Mouse (Mus musculus): ENCODE data around the gene Klhl36. TPM values are rescaled to one million over a fixed set of nuclear protein-coding genes. Genes with fewer than 3 reads are reported as not detected.
A peak's percentile ranks its signal among the peaks of the same experiment; 100 is the strongest.

Klhl36 gene
- polyA plus RNA-seq, 1 experiment from 2014 or later: 12.9 TPM

DNA sequence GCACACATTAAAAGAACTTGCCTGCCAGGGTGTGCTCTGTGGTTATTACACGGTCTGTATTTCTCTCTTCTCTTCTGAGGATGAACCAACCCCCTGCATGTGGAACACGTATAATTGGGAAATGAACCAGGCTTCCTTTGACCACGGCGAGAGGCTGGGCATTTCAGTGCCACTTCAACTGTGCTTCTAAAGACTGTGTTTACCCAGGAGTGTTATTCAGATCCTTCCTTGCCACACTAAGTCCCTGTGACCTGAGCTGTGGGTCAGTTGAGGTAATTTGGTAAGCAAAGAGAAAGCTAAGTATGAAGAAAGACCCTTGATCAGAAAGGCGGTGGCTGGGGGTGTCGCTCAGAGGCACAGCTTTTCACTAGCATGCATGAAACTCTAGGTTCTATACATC lies 19.2 kb downstream of the Klhl36 start:
- Histone ChIP-seq H3K4me3 (ENCODE audit: low read depth, low read length) (no peak overlapping the region), H3K9ac (ENCODE audit: low read length) (no peak overlapping the region), H3K36me3 (ENCODE audit: control insufficient read depth, insufficient read depth, low read length) (no peaks in the 10 kb centered on the region), H3K27me3 (replicated peaks; ENCODE audit: control insufficient read depth, insufficient read depth, low read length) (no peaks in the 10 kb centered on the region), H3K27ac (ENCODE audit: low read depth) (no peak overlapping the region), H3K4me2 (ENCODE audit: low read length) (no peak overlapping the region), H3K4me1 (replicated peaks; ENCODE audit: control insufficient read depth, insufficient read depth, low read length) (peaks cover 9% of the 10 kb centered on the region), H3K9me3 (ENCODE audit: control insufficient read depth, low read length) (no peaks in the 10 kb centered on the region)
- 77% methylated on average over 6 of the region's 6 CpGs for WGBS
- no peak for DNase-seq (ENCODE audit: low spot score)
- no peak for ATAC-seq (replicated peaks; ENCODE audit: low FRiP score, low TSS enrichment, low read depth)

DNA sequence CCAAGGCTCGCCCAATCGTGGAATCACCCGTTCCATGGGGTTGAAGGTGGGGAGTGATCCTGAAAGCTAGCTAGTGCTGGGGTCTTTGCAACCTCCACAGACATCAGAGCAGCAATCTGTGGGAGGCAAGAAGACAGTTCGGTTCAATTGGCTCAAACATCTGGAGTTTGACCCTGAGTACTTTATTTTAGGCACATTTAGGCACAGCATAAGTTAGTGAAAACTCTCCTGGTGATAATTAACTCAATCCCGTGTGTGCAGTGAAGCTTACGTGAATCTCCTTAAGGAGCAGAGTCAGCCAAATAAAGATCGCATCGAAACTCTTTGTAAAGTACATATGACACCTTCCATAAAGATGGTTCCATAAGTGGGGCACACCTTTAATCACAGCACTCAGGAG lies 19.9 kb downstream of the Klhl36 start:
- DNase-seq (ENCODE audit: low spot score) (no peak), ATAC-seq (replicated peaks; ENCODE audit: low FRiP score, low TSS enrichment, low read depth) (no peak)
- 81% methylated on average over 8 of the region's 8 CpGs for WGBS
- Histone ChIP-seq H3K36me3 (ENCODE audit: control insufficient read depth, insufficient read depth, low read length) (no peaks in the 10 kb centered on the region), H3K9me3 (ENCODE audit: control insufficient read depth, low read length) (no peaks in the 10 kb centered on the region), H3K27me3 (replicated peaks; ENCODE audit: control insufficient read depth, insufficient read depth, low read length) (no peaks in the 10 kb centered on the region), H3K27ac (ENCODE audit: low read depth) (no peak overlapping the region), H3K4me1 (replicated peaks; ENCODE audit: control insufficient read depth, insufficient read depth, low read length) (peaks cover 9% of the 10 kb centered on the region), H3K4me3 (ENCODE audit: low read depth, low read length) (no peak overlapping the region), H3K4me2 (ENCODE audit: low read length) (no peak overlapping the region), H3K9ac (ENCODE audit: low read length) (no peak overlapping the region)

GRCm38 (mm10) chr8:119883281-119883680 lies 21.2 kb downstream of the Klhl36 start:
- H3K27me3 ChIP-seq (replicated peaks; ENCODE audit: control insufficient read depth, insufficient read depth, low read length): no peaks in the 10 kb centered on the region
- no peak overlapping the region for H3K4me3 ChIP-seq (ENCODE audit: low read depth, low read length)
- DNase-seq (ENCODE audit: low spot score) (no peak), ATAC-seq (replicated peaks; ENCODE audit: low FRiP score, low TSS enrichment, low read depth) (no peak)
- no peak overlapping the region for H3K4me2 ChIP-seq (ENCODE audit: low read length)
- no peak overlapping the region for H3K27ac ChIP-seq (ENCODE audit: low read depth)
- H3K36me3 ChIP-seq (ENCODE audit: control insufficient read depth, insufficient read depth, low read length): no peaks in the 10 kb centered on the region
- 89% methylated on average over 7 of the region's 7 CpGs for WGBS
- peaks cover 9% of the 10 kb centered on the region for H3K4me1 ChIP-seq (replicated peaks; ENCODE audit: control insufficient read depth, insufficient read depth, low read length)
- H3K9me3 ChIP-seq (ENCODE audit: control insufficient read depth, low read length): no peaks in the 10 kb centered on the region
- no peak overlapping the region for H3K9ac ChIP-seq (ENCODE audit: low read length)

DNA sequence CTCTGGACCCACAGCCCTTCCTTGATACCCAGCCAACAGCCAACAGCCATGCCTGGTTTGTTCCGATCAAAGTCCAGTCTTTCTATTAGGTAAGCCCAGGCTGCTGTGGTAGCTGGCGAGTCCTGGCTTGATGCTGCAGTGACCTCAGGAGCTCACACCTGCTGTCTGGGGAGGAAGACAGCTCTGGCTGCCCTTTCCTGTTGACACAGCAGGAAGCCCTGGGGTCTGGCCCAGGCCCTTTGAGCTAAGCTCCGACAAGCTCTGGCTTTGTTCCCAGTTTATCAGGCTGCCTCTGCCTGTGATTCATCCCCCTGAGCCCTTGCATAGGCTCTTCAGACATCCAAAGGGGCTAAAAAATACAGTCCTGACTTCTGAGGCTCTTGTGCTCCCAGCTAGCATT lies 23.5 kb downstream of the Klhl36 start:
- H3K4me1 ChIP-seq (replicated peaks; ENCODE audit: control insufficient read depth, insufficient read depth, low read length): peaks cover 9% of the 10 kb centered on the region
- peak; percentile 50 for ATAC-seq (replicated peaks; ENCODE audit: low FRiP score, low TSS enrichment, low read depth)
- H3K4me2 ChIP-seq (ENCODE audit: low read length): no peak overlapping the region
- peak overlapping the region; percentile 51 for H3K27ac ChIP-seq (ENCODE audit: low read depth)
- H3K9ac ChIP-seq (ENCODE audit: low read length): no peak overlapping the region
- no peaks in the 10 kb centered on the region for H3K27me3 ChIP-seq (replicated peaks; ENCODE audit: control insufficient read depth, insufficient read depth, low read length)
- H3K4me3 ChIP-seq (ENCODE audit: low read depth, low read length): no peak overlapping the region
- WGBS: 18% methylated on average over 3 of the region's 3 CpGs
- DNase-seq (ENCODE audit: low spot score): peak; percentile 62
- no peaks in the 10 kb centered on the region for H3K36me3 ChIP-seq (ENCODE audit: control insufficient read depth, insufficient read depth, low read length)
- no peaks in the 10 kb centered on the region for H3K9me3 ChIP-seq (ENCODE audit: control insufficient read depth, low read length)

- Histone ChIP-seq H3K27me3 (replicated peaks; ENCODE audit: control insufficient read depth, insufficient read depth, low read length) (no peaks in the 10 kb centered on the region), H3K4me2 (ENCODE audit: low read length) (no peak overlapping the region), H3K4me3 (ENCODE audit: low read depth, low read length) (no peak overlapping the region), H3K4me1 (replicated peaks; ENCODE audit: control insufficient read depth, insufficient read depth, low read length) (peaks cover 9% of the 10 kb centered on the region), H3K9me3 (ENCODE audit: control insufficient read depth, low read length) (no peaks in the 10 kb centered on the region), H3K9ac (ENCODE audit: low read length) (no peak overlapping the region), H3K36me3 (ENCODE audit: control insufficient read depth, insufficient read depth, low read length) (no peaks in the 10 kb centered on the region), H3K27ac (ENCODE audit: low read depth) (no peak overlapping the region)
- DNase-seq (ENCODE audit: low spot score) (peak; percentile 73), ATAC-seq (replicated peaks; ENCODE audit: low FRiP score, low TSS enrichment, low read depth) (no peak)
- 96% methylated on average over 3 of the region's 3 CpGs for WGBS
Observed at GRCm38 (mm10) chr8:119887130-119887529, 25.1 kb downstream of the Klhl36 start.

- WGBS: 68% methylated on average over 4 of the region's 4 CpGs
- no peaks in the 10 kb centered on the region for H3K27me3 ChIP-seq (replicated peaks; ENCODE audit: control insufficient read depth, insufficient read depth, low read length)
- ATAC-seq (replicated peaks; ENCODE audit: low FRiP score, low TSS enrichment, low read depth): no peak
- H3K9ac ChIP-seq (ENCODE audit: low read length): no peak overlapping the region
- H3K4me1 ChIP-seq (replicated peaks; ENCODE audit: control insufficient read depth, insufficient read depth, low read length): peaks cover 9% of the 10 kb centered on the region
- no peak overlapping the region for H3K4me2 ChIP-seq (ENCODE audit: low read length)
- H3K4me3 ChIP-seq (ENCODE audit: low read depth, low read length): no peak overlapping the region
- no peaks in the 10 kb centered on the region for H3K9me3 ChIP-seq (ENCODE audit: control insufficient read depth, low read length)
- no peaks in the 10 kb centered on the region for H3K36me3 ChIP-seq (ENCODE audit: control insufficient read depth, insufficient read depth, low read length)
- no peak overlapping the region for H3K27ac ChIP-seq (ENCODE audit: low read depth)
- DNase-seq (ENCODE audit: low spot score): no peak
Observed at GRCm38 (mm10) chr8:119888012-119888411, 25.9 kb downstream of the Klhl36 start.

DNA sequence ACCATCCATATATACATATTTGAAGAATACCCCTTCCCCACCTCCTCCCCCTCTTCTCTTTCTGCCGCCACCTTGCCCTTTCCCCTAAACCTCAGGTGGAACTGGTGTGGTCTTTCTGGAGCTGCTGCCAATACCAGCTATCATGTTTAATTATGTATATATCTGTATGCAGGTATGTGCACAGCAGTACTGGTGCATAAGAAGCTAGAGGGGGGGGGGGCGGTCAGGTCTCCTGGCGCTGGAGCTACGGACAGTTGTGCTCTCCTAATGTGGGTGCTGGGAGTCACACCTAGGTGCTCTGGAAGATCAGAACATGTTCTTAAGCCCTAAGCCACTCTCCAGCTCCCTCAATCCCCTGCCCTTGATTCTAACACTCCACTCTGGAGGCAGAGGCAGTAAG lies 35.0 kb downstream of the Klhl36 start:
- Histone ChIP-seq H3K36me3 (ENCODE audit: control insufficient read depth, insufficient read depth, low read length) (no peaks in the 10 kb centered on the region), H3K27ac (ENCODE audit: low read depth) (no peak overlapping the region), H3K4me1 (replicated peaks; ENCODE audit: control insufficient read depth, insufficient read depth, low read length) (no peaks in the 10 kb centered on the region), H3K4me2 (ENCODE audit: low read length) (no peak overlapping the region), H3K9me3 (ENCODE audit: control insufficient read depth, low read length) (no peaks in the 10 kb centered on the region), H3K27me3 (replicated peaks; ENCODE audit: control insufficient read depth, insufficient read depth, low read length) (peaks cover 12% of the 10 kb centered on the region), H3K4me3 (ENCODE audit: low read depth, low read length) (no peak overlapping the region), H3K9ac (ENCODE audit: low read length) (no peak overlapping the region)
- 74% methylated on average over 4 of the region's 4 CpGs for WGBS
- no peak for DNase-seq (ENCODE audit: low spot score)
- ATAC-seq (replicated peaks; ENCODE audit: low FRiP score, low TSS enrichment, low read depth): no peak

GRCm38 (mm10) chr8:119897933-119898332 lies 35.9 kb downstream of the Klhl36 start:
- Histone ChIP-seq H3K27me3 (replicated peaks; ENCODE audit: control insufficient read depth, insufficient read depth, low read length) (peaks cover 12% of the 10 kb centered on the region), H3K4me1 (replicated peaks; ENCODE audit: control insufficient read depth, insufficient read depth, low read length) (no peaks in the 10 kb centered on the region), H3K9me3 (ENCODE audit: control insufficient read depth, low read length) (no peaks in the 10 kb centered on the region), H3K36me3 (ENCODE audit: control insufficient read depth, insufficient read depth, low read length) (no peaks in the 10 kb centered on the region), H3K27ac (ENCODE audit: low read depth) (no peak overlapping the region), H3K9ac (ENCODE audit: low read length) (no peak overlapping the region), H3K4me2 (ENCODE audit: low read length) (no peak overlapping the region), H3K4me3 (ENCODE audit: low read depth, low read length) (no peak overlapping the region)
- ATAC-seq (replicated peaks; ENCODE audit: low FRiP score, low TSS enrichment, low read depth) (no peak), DNase-seq (ENCODE audit: low spot score) (no peak)
- 16% methylated on average over 13 of the region's 13 CpGs for WGBS

GRCm38 (mm10) chr8:119901349-119901748 lies 39.3 kb downstream of the Klhl36 start:
- Histone ChIP-seq H3K9ac (ENCODE audit: low read length) (no peak overlapping the region), H3K27me3 (replicated peaks; ENCODE audit: control insufficient read depth, insufficient read depth, low read length) (peaks cover 12% of the 10 kb centered on the region), H3K36me3 (ENCODE audit: control insufficient read depth, insufficient read depth, low read length) (no peaks in the 10 kb centered on the region), H3K27ac (ENCODE audit: low read depth) (no peak overlapping the region), H3K4me3 (ENCODE audit: low read depth, low read length) (no peak overlapping the region), H3K9me3 (ENCODE audit: control insufficient read depth, low read length) (no peaks in the 10 kb centered on the region), H3K4me2 (ENCODE audit: low read length) (no peak overlapping the region), H3K4me1 (replicated peaks; ENCODE audit: control insufficient read depth, insufficient read depth, low read length) (no peaks in the 10 kb centered on the region; the same call in 1 of the 2 replicates)
- DNase-seq (ENCODE audit: low spot score) (no peak), ATAC-seq (replicated peaks; ENCODE audit: low FRiP score, low TSS enrichment, low read depth) (no peak)
- WGBS: 65% methylated on average over 3 of the region's 3 CpGs

Measured in intestine, embryonic 14.5 days (tissue).